Mouse (Mus musculus): Measurements from ENCODE around the gene Ip6k3.

Ip6k3 gene

DNA sequence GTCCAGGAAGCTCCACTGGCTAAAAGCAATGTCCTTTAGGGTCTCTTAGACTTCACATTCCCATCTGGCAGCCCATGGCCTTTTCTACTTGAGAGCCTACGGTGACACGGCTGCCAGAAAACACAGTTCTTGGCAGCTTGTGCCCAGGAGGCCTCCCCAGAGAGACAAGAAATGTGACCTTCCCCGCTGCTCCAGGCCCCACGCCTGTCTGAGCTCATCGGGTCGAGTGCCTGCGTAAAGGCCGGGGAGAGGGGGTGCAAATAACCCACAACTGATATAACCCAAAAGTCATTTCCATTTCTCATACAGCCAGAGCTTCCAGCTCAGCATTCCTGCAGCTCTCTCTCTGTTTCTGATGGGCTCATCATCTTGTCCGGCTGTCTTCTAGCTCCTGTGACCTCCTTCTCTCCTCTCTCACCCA is 13.8 kb downstream of the Ip6k3 start:
- DNase-seq (ENCODE audit: low read depth, low spot score): no peak

DNA sequence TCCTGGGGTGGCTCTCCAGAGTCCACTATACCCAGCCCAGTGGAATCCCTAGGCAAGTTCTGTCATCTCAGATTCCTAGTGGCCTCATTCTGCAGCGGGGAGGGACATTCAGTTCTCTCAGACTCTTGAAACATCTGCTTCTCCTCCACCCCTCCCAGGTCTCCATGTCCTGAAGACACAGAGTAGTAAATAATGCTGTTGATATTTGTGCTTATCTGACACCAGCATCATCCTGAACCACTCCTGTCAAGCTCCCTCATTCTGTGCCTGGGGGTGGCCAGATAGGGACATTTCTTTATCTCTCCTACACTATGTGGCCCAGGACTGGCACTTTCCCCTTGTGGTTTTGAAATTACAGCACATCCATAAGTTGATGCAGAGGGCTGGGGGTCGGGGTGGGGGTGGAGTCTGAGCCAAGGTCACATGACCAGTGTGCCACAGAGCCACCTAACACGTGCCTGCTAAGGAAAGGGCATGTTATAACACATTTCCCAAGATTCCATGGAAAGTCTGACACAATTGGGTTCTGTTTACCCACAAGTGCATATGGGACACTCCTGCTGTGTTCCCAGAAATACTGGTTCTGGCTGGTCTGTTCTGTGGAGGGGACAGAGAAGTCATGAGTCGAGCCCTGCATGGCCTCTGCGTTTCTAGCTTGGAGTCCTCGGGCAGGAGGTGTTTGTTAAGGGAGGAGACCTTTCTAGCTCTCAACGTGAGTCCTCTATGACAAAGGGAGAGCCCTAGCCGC is 14.4 kb downstream of the Ip6k3 start:
- no peak for DNase-seq (ENCODE audit: low read depth, low spot score)

DNA sequence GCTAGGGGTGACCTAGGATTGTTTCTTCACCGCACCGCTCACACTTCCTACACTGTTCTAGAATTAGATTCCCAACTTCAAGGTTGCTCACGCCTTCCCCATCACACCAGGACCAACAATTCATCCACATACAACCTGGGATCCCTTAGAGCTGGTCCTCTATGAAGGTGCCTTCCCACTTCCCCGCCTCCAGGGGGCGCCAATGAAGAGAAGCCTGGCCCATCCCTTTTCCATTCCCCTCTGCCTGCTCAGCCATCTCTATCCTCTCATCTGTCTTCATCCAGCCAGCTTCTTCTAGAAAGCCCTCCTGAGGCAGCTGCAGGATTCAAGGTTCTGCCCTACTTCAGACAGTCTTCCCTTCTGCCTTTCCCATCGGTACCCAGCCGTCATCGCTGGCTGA is 16.2 kb downstream of the Ip6k3 start:
- DNase-seq (ENCODE audit: low read depth, low spot score): no peak

DNA sequence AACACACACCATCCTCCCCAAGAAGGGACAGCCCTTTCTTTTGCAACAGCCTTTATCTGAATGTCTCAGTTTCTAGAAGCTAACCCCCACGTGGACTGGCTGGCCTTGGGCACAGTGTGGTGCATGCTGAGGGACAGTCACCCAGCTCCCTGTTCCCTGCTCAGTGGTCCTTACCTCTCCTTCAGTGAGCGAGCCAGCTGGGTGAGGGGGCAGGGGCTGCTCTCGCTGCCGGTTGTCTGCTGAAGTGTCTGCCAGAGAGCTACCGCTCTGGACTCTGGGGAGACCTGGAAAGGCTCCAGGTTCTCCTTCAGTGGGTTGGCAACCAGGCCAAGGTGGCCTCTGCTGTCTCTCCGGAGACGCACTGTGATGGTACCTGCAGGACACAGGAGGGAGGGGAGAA is 16.7 kb downstream of the Ip6k3 start:
- DNase-seq (ENCODE audit: low read depth, low spot score): no peak

- DNase-seq (ENCODE audit: low read depth, low spot score): no peak
Observed at GRCm38 (mm10) chr17:27146323-27146923, 21.2 kb downstream of the Ip6k3 start.

GRCm38 (mm10) chr17:27144152-27144551 is 23.4 kb downstream of the Ip6k3 start:
- no peak for DNase-seq (ENCODE audit: low read depth, low spot score)

DNA sequence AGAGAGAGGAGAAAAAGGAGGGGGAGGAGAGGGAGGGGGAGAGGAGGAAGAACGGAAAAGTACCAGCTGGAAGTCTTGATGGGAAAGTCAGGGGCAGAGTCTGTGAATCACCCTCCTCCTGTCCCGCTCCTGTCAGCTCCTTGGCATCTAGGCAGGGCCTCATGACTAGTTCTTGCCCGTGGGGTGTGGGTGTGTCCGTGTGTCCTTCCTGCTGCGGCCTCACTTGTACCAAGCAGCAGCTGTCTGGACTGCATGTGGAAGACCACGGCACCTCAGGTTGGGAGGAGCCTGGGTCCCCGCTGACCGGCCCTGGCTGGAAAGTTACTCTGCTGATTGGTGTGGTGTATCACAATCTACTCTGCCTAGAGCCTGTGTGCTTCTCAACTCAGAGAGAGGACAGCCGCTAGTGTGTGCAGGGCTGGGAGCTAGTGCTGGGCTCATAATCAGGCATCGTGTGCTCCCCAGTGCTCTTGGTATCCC is 25.6 kb downstream of the Ip6k3 start:
- DNase-seq (ENCODE audit: low read depth, low spot score): no peak

- DNase-seq (ENCODE audit: low read depth, low spot score): no peak
Observed at GRCm38 (mm10) chr17:27140262-27140661, 27.3 kb downstream of the Ip6k3 start.

- DNase-seq (ENCODE audit: low read depth, low spot score): no peak
Observed at GRCm38 (mm10) chr17:27139304-27139703, 28.3 kb downstream of the Ip6k3 start.

- no peak for DNase-seq (ENCODE audit: low read depth, low spot score)
Observed at GRCm38 (mm10) chr17:27138396-27138795, 29.2 kb downstream of the Ip6k3 start.

DNA sequence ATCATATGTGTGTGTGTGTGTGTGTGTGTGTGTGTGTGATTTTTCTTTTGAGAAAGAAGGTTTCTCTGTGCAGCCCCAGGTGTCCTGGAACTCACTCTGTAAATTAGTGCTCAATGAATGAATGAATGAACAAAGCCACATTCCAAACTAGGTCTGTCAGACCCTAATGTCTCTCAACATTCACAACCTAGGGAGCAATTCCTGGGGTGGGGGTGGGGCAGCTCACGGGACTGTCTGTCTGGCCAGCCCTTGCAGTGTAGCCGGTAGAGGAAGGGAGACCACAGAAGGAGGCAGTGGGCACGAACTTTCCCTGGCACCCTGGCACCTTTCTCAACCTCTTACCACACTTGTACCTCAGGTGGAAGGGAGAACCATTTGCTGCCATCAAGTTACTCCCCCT is 32.9 kb downstream of the Ip6k3 start:
- DNase-seq (ENCODE audit: low read depth, low spot score): no peak

GRCm38 (mm10) chr17:27134187-27134586 is 33.4 kb downstream of the Ip6k3 start:
- no peak for DNase-seq (ENCODE audit: low read depth, low spot score)

- DNase-seq (ENCODE audit: low read depth, low spot score): peak; percentile 95
Observed at GRCm38 (mm10) chr17:27133551-27134141, 33.9 kb downstream of the Ip6k3 start, which contains the start of gene Uqcc2. Gene Uqcc2 (minus strand): TSS chr17:27133916.

GRCm38 (mm10) chr17:27132238-27132637 is 35.4 kb downstream of the Ip6k3 start:
- DNase-seq (ENCODE audit: low read depth, low spot score): no peak

DNA sequence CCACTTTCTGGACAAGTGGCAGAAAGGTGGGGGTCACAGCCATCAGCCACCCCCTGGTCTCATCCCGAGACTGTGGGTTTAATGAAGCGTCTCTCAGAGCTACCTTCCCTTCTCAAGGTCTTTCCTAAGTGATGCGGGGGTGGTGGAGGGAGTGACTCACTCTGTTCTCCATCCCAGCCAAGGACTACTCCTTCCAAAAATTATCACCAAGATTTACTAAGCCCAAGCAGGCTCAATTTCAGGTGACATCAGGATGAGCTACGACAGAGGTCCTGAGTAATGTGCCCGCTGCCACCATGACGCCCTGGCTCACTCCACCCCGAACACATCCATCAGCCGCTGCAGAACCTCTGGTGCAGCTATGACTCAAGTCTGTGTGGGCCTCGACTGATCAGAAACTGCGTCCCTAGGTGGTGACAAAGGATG is 36.3 kb downstream of the Ip6k3 start:
- no peak for DNase-seq (ENCODE audit: low read depth, low spot score)

- DNase-seq (ENCODE audit: low read depth, low spot score): no peak
Observed at GRCm38 (mm10) chr17:27130246-27130645, 37.3 kb downstream of the Ip6k3 start.

GRCm38 (mm10) chr17:27129819-27130218 is 37.8 kb downstream of the Ip6k3 start:
- no peak for DNase-seq (ENCODE audit: low read depth, low spot score)

DNA sequence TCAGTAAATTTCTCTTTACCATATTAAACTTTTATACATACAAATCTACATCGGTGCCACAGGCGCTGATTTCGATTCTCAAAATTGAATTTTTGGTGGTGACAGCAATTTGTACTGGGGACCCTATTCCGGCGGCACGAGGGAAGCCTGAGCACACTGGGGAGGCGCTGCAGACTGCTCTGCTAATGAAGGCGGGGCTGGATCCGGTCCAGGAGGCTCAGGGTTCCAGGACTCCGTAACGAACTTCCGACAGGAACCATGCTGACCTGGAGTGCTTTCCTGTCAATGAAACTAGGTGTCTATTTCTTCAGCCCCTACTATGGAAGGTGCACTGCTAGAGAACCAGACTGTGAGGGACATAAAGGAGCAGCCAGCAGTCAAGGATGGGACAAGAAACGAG is 38.3 kb downstream of the Ip6k3 start:
- no peak for DNase-seq (ENCODE audit: low read depth, low spot score)

GRCm38 (mm10) chr17:27128189-27128588 is 39.4 kb downstream of the Ip6k3 start:
- DNase-seq (ENCODE audit: low read depth, low spot score): no peak

DNA sequence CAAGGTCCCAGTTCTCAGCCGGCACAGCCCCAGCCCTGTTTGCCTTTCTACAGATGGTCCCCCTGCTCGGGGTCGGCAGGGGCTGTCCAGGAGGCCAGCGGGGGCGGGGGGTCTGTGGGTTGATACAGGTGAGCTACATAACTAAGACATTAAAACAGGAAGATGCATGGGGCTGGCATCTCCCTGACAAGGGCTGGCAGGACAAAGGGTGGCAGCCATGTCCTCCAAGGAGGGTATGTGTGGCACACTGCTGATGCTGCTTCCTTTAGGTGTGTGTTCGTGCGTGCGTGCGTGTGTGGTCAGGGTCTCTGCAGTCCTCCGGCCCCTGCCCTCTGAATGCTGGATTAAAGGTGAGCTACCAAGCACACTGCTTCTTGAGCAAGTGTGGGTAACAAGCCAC is 40.6 kb downstream of the Ip6k3 start:
- DNase-seq (ENCODE audit: low read depth, low spot score): no peak

GRCm38 (mm10) chr17:27125669-27126202 is 41.9 kb downstream of the Ip6k3 start:
- DNase-seq (ENCODE audit: low read depth, low spot score): no peak

DNA sequence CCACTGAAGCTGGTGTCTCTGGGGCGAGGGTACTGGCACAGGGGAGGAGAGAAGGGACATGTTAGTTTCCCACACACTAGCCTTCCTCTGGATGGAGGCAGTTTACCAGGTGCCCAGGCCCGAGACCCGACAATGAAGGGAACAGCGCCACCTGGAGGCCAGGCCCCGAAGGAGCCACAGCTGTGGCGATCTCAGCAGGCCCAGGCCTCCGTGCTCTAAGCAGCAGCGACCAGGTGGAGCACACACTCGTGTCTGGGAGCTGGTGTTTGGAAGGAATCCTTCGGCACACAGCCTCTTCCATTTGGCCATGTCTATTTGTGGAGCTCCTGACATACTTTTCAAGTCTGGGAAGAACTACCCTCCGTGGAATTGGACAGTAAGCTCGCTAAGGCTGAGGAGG is 42.4 kb downstream of the Ip6k3 start:
- DNase-seq (ENCODE audit: low read depth, low spot score): peak; percentile 53
